In genomic region chr2:140093433-140093832, GRCm38 (mm10) we compare ENCODE assay signal across 29 mouse cellular contexts. TPM values are rescaled to one million over a fixed set of nuclear protein-coding genes. Genes with fewer than 3 reads are reported as not detected.
DNase-seq lines count a peak whose midpoint lies in the region; ATAC-seq and TF ChIP-seq lines count a peak whose summit lies in the region.
"Had no signal": no experiment of that assay in that cellular context is flagged by ENCODE, and none has a peak within 500 bp of the region (broad histone marks: within the 10 kb centered on the region; RNA-seq: fewer than 3 reads in every experiment).

No protein-coding gene starts in this region.

- H3K4me3 ChIP-seq in layer of hippocampus, adult 2 months = no peak overlapping the region
- H3K4me3 ChIP-seq in embryonic fibroblast, embryonic 13.5 days (ENCODE audit: insufficient read depth, low read length) = no peak overlapping the region
- H3K4me3 ChIP-seq: embryonic facial prominence, embryonic 10.5 days; embryonic facial prominence, embryonic 12.5 days; erythroblast, embryonic 14.5 days; forebrain, embryonic 10.5 days; forebrain, embryonic 12.5 days had no signal

- ATAC-seq in frontal cortex, adult (ENCODE audit: low TSS enrichment) = peak; percentile 80
- ATAC-seq: CD4-positive, CD25-positive, alpha-beta regulatory T cell, adult 4 months; forebrain, embryonic 14.5 days; forebrain, embryonic 16.5 days had no signal

- no peak for TF ChIP-seq POLR2A in embryonic fibroblast, embryonic 13.5 days (IDR thresholded peaks at IDR 0.05; ENCODE audit: low read depth, low read length)

- H3K4me1 ChIP-seq in embryonic fibroblast, embryonic 13.5 days (ENCODE audit: control insufficient read depth, insufficient read depth, low read length) = no peaks in the 10 kb centered on the region
- H3K4me1 ChIP-seq: embryonic facial prominence, embryonic 10.5 days; embryonic facial prominence, embryonic 12.5 days; forebrain, embryonic 10.5 days; forebrain, embryonic 12.5 days had no signal

- no peak for TF ChIP-seq CTCF in layer of hippocampus, adult 2 months (conservative IDR thresholded peaks at IDR 0.05)
- no peak for TF ChIP-seq CTCF in embryonic fibroblast, embryonic 13.5 days (IDR thresholded peaks at IDR 0.05; ENCODE audit: borderline replicate concordance, insufficient read depth, low read length)

- peak overlapping the region; percentile 20; the same call in 1 of the 2 replicates for H3K27ac ChIP-seq in layer of hippocampus, adult 2 months
- H3K27ac ChIP-seq in embryonic fibroblast, embryonic 13.5 days (ENCODE audit: insufficient read depth, low read length) = peak overlapping the region; percentile 65
- H3K27ac ChIP-seq: embryonic facial prominence, embryonic 10.5 days; embryonic facial prominence, embryonic 12.5 days; forebrain, embryonic 10.5 days; forebrain, embryonic 12.5 days had no signal

- no peak for DNase-seq in frontal cortex, postnatal 36 days (ENCODE audit: low spot score in 2 of 2)
- peak in 1 of 2 experiments; percentile 21 for DNase-seq in layer of hippocampus, adult 2 months (ENCODE audit: low spot score in 2 of 2)
- no peak for DNase-seq in layer of hippocampus, adult 9-10 months (ENCODE audit: low spot score)
- DNase-seq in Muller cell, postnatal 12 days (ENCODE audit: inconsistent ontology term) = peak; percentile 36
- DNase-seq in right cerebral cortex, postnatal 36 days (ENCODE audit: low spot score in 2 of 2) = no peak
- DNase-seq: adrenal gland, adult 2 months; adrenal gland, postnatal 10 days; adrenal gland, postnatal 25 days; B cell, adult 2 months; cerebellum, adult 11-12 months; cerebellum, adult 2 months; cerebellum, adult 9-10 months; cerebellum, postnatal 10 days; cerebellum, postnatal 25 days had no signal

RNA-seq across cellular contexts. Expression of gene Tasp1, which starts 26.8 kb away (rescaled TPM):
- 10 to 100 TPM; 28.3 to 30.3 TPM for total RNA-seq in layer of hippocampus, adult 2 months (2021)
- 12.1 and 14.5 TPM in 2 replicates for polyA plus RNA-seq in embryonic fibroblast, embryonic 13.5 days (2011; ENCODE audit: insufficient read length, low read depth, missing spikeins)

RNA-seq across cellular contexts. Expression of gene Gm17374, which starts 58.4 kb away (rescaled TPM):
- not detected for total RNA-seq in layer of hippocampus, adult 2 months (2021)
- polyA plus RNA-seq in embryonic fibroblast, embryonic 13.5 days (2011; ENCODE audit: insufficient read length, low read depth, missing spikeins) = not detected in 2 replicates
- total RNA-seq: adrenal gland, adult 2 months; adrenal gland, postnatal 10 days; adrenal gland, postnatal 25 days; adrenal gland, postnatal 4 days; CH12.LX; G1E had no signal
- polyA plus RNA-seq: adrenal gland, adult 2 months; CD4-positive, CD25-positive, alpha-beta regulatory T cell, adult 4 months; cerebellum, adult 2 months; cortical plate, adult 2 months; embryonic facial prominence, embryonic 10.5 days; embryonic facial prominence, embryonic 12.5 days; embryonic facial prominence, embryonic 14.5 days; erythroblast, embryonic 14.5 days; forebrain, embryonic 10.5 days; forebrain, embryonic 12.5 days; forebrain, embryonic 14.5 days; forebrain, embryonic 16.5 days; G1E had no signal
